8 mouse cellular contexts compared by ENCODE assay signal in the genomic region with DNA sequence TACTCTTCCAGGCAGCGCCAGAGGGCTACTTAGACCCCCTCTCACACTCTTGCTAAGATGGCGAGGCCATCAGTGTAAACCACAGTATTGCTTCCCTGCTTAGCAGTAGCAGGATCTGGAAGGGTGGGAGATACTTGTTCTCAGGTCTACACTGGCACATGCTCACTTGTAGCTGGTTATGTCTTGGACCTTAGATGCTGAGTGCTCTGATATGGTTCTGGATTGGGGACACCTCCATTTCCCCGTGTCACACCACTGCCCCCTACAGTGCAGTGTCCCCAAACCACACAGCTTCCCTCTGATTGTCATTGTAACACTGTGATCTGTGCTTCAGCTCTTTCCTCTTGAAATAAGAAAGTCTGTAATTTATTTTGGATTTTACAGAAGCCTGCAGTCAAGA. TPM values are rescaled to one million over a fixed set of nuclear protein-coding genes. Genes with fewer than 3 reads are reported as not detected.
DNase-seq lines count a peak whose midpoint lies in the region; ATAC-seq and TF ChIP-seq lines count a peak whose summit lies in the region.

No protein-coding gene starts in this region.

- no peaks in the 10 kb centered on the region for H3K27me3 ChIP-seq in heart, postnatal 0 days (ENCODE audit: control insufficient read depth, insufficient read depth, low read length)
- peaks cover 5% of the 10 kb centered on the region; the same call in 1 of the 2 replicates for H3K27me3 ChIP-seq in heart, embryonic 10.5 days (ENCODE audit: insufficient read depth, poor library complexity, severe bottlenecking)
- no peaks in the 10 kb centered on the region for H3K27me3 ChIP-seq in thymus, adult 2 months (ENCODE audit: control insufficient read depth, insufficient read depth, low read length)
- H3K27me3 ChIP-seq in midbrain, embryonic 15.5 days (replicated peaks): no peaks in the 10 kb centered on the region

- H3K36me3 ChIP-seq in heart, postnatal 0 days (replicated peaks; ENCODE audit: control insufficient read depth, insufficient read depth, low read length): no peaks in the 10 kb centered on the region
- no peaks in the 10 kb centered on the region for H3K36me3 ChIP-seq in heart, embryonic 10.5 days
- no peaks in the 10 kb centered on the region for H3K36me3 ChIP-seq in thymus, adult 2 months (ENCODE audit: control insufficient read depth, insufficient read depth, low read length)
- H3K36me3 ChIP-seq in midbrain, embryonic 15.5 days (replicated peaks): no peaks in the 10 kb centered on the region

- peak; percentile 59 for TF ChIP-seq CTCF in heart, postnatal 0 days (IDR thresholded peaks at IDR 0.05; ENCODE audit: low read depth)
- no peak for TF ChIP-seq CTCF in thymus, adult 2 months (IDR thresholded peaks at IDR 0.05; ENCODE audit: borderline replicate concordance, control insufficient read depth, extremely low read depth, insufficient read depth, low read length, poor library complexity)

- WGBS in heart, postnatal 0 days: 64% methylated on average over 3 of the region's 3 CpGs
- 58% methylated on average over 3 of the region's 3 CpGs for WGBS in heart, embryonic 10.5 days
- WGBS in thymus, adult 2 months: 68% methylated on average over 3 of the region's 3 CpGs
- WGBS in midbrain, embryonic 15.5 days: 60% methylated on average over 3 of the region's 3 CpGs

- H3K4me3 ChIP-seq in heart, postnatal 0 days (ENCODE audit: low read depth, low read length): no peak overlapping the region
- no peak overlapping the region for H3K4me3 ChIP-seq in heart, embryonic 10.5 days
- no peak overlapping the region for H3K4me3 ChIP-seq in thymus, adult 2 months (ENCODE audit: control insufficient read depth, insufficient read depth, low read length)
- no peak overlapping the region for H3K4me3 ChIP-seq in midbrain, embryonic 15.5 days

- TF ChIP-seq EP300 in heart, postnatal 0 days (IDR thresholded peaks at IDR 0.05; ENCODE audit: low read depth): no peak

- no peak overlapping the region for H3K9ac ChIP-seq in heart, postnatal 0 days (replicated peaks; ENCODE audit: low read depth, low read length)
- no peak overlapping the region for H3K9ac ChIP-seq in midbrain, embryonic 15.5 days

- H3K4me2 ChIP-seq in heart, postnatal 0 days (ENCODE audit: low read depth, low read length): no peak overlapping the region
- H3K4me2 ChIP-seq in midbrain, embryonic 15.5 days: no peak overlapping the region

- H3K9me3 ChIP-seq in heart, postnatal 0 days (replicated peaks; ENCODE audit: control insufficient read depth, low read length): no peaks in the 10 kb centered on the region
- H3K9me3 ChIP-seq in heart, embryonic 10.5 days: no peaks in the 10 kb centered on the region
- H3K9me3 ChIP-seq in midbrain, embryonic 15.5 days: no peaks in the 10 kb centered on the region

- no peak for TF ChIP-seq POLR2A in thymus, adult 2 months (IDR thresholded peaks at IDR 0.05; ENCODE audit: control insufficient read depth, extremely low read depth, insufficient read depth, low read length, poor library complexity)

- no peaks in the 10 kb centered on the region for H3K4me1 ChIP-seq in heart, postnatal 0 days (ENCODE audit: control insufficient read depth, insufficient read depth)
- H3K4me1 ChIP-seq in heart, embryonic 10.5 days: no peaks in the 10 kb centered on the region
- no peaks in the 10 kb centered on the region for H3K4me1 ChIP-seq in thymus, adult 2 months (replicated peaks; ENCODE audit: control insufficient read depth, insufficient read depth, low read length)
- no peaks in the 10 kb centered on the region for H3K4me1 ChIP-seq in midbrain, embryonic 15.5 days

- no peak overlapping the region for H3K27ac ChIP-seq in heart, postnatal 0 days (ENCODE audit: low read depth)
- H3K27ac ChIP-seq in heart, embryonic 10.5 days: no peak overlapping the region
- no peak overlapping the region for H3K27ac ChIP-seq in thymus, adult 2 months (ENCODE audit: control insufficient read depth, insufficient read depth, low read length)
- H3K27ac ChIP-seq in midbrain, embryonic 15.5 days: no peak overlapping the region

- peak; percentile 5 for DNase-seq in heart, postnatal 0 days (ENCODE audit: low spot score)
- no peak for DNase-seq in heart, embryonic 10.5 days (ENCODE audit: low spot score)
- peak; percentile 30 for DNase-seq in thymus, adult 2 months
- DNase-seq in thymus, postnatal 10 days (ENCODE audit: low spot score in 2 of 2): no peak
- DNase-seq in embryo, embryonic 9.5 days (ENCODE audit: extremely low spot score): peak; percentile 25
- peak; percentile 33 for DNase-seq in lung, postnatal 25 days (ENCODE audit: low spot score)

- ATAC-seq in heart, postnatal 0 days (ENCODE audit: insufficient read depth, low read depth): no peak
- ATAC-seq in inflammation-experienced regulatory T-cells, adult 6 months: no peak
- no peak for ATAC-seq in midbrain, embryonic 15.5 days (replicated peaks)

RNA-seq across cellular contexts. Expression of gene Gm32742, which starts 28.3 kb away (rescaled TPM):
- 0.15 TPM in 1 of 2 replicates, not detected in the other for total RNA-seq in heart, postnatal 0 days (2014; rRNA removed; ENCODE audit: low replicate concordance)
- not detected in 2 replicates for polyA plus RNA-seq in heart, postnatal 0 days (2015; fragmentation: Nextera tagmentation; extraction: Ambion mirVana)
- not detected in 2 replicates for polyA plus RNA-seq in heart, embryonic 10.5 days (2016; fragmentation: Nextera tagmentation; extraction: Ambion mirVana)
- 0.93 and 1.2 TPM in 2 replicates for polyA plus RNA-seq in thymus, adult 2 months (2012; rRNA removed)
- not detected for polyA plus RNA-seq in inflammation-experienced regulatory T-cells, adult 6 months (2017; shearing (Covaris generic))
- 0.03 TPM in 1 of 2 replicates, not detected in the other for polyA plus RNA-seq in midbrain, embryonic 15.5 days (2015; fragmentation: Nextera tagmentation; extraction: Ambion mirVana)

RNA-seq across cellular contexts. Expression of gene 4833427G06Rik, which starts 35.1 kb away (rescaled TPM):
- not detected in 2 replicates for total RNA-seq in heart, postnatal 0 days (2014; rRNA removed; ENCODE audit: low replicate concordance)
- 0.21 TPM in 1 of 2 replicates, not detected in the other for polyA plus RNA-seq in heart, postnatal 0 days (2015; fragmentation: Nextera tagmentation; extraction: Ambion mirVana)
- polyA plus RNA-seq in heart, embryonic 10.5 days (2016; fragmentation: Nextera tagmentation; extraction: Ambion mirVana): not detected in 2 replicates
- not detected in 2 replicates for polyA plus RNA-seq in thymus, adult 2 months (2012; rRNA removed)
- not detected for polyA plus RNA-seq in inflammation-experienced regulatory T-cells, adult 6 months (2017; shearing (Covaris generic))
- 0.70 and 1.2 TPM in 2 replicates for polyA plus RNA-seq in midbrain, embryonic 15.5 days (2015; fragmentation: Nextera tagmentation; extraction: Ambion mirVana)

Comparison
In these comparisons a context has a peak if more than half of its experiments do, and no peak if none do; other contexts are left out.
1. DNase-seq: peak in heart, postnatal 0 days (single experiment), thymus, adult 2 months (single experiment), embryo, embryonic 9.5 days (single experiment) and lung, postnatal 25 days (single experiment); none in heart, embryonic 10.5 days (single experiment) and thymus, postnatal 10 days (0 of 2).